Mouse (Mus musculus): ENCODE measurements around the gene Gria1.

GRCm38 (mm10) chr11:57274687-57275086 lies 263.5 kb downstream of the Gria1 start:
- no peak for TF ChIP-seq MAX (IDR thresholded peaks at IDR 0.05)
- no peak for TF ChIP-seq USF1 (IDR thresholded peaks at IDR 0.05; ENCODE audit: low read depth)
- no peak for TF ChIP-seq CTCF (IDR thresholded peaks at IDR 0.05; ENCODE audit: control insufficient read depth, insufficient read depth, insufficient read length)
- no peak for TF ChIP-seq MYOD1 (IDR thresholded peaks at IDR 0.05; ENCODE audit: control insufficient read depth, insufficient read length, low read depth)
- no peak for TF ChIP-seq CEBPB (IDR thresholded peaks at IDR 0.05; ENCODE audit: low read depth)
- TF ChIP-seq MYOG (IDR thresholded peaks at IDR 0.05; ENCODE audit: control insufficient read depth, extremely low read depth, insufficient read length) = no peak
